Mouse (Mus musculus): Measurements from ENCODE around the gene Etv6. TPM values are rescaled to one million over a fixed set of nuclear protein-coding genes. Genes with fewer than 3 reads are reported as not detected.
A peak's percentile ranks its signal among the peaks of the same experiment; 100 is the strongest.

The Etv6 gene
- total RNA-seq, 2 experiments from 2014 or later: 67.1 to 124 TPM

DNA sequence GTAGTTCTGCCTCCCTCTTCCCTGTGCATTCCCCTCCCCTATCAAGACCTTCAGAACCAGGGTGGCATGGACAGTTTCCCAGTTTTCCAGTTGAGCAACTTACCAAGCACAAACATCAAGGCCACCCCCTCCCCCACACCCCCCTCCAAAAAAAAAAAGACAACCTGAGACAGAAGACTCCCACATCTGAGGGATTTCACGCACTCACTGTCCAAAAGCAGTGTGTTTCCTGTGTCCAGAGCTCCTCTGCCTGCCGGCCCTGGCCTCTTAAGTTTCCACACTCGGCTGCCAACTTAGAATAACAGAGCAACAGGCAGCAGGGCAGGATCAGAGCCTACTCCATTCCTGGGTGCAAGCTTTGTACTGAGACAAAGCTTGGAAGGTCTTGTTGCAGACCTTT is 207.6 kb downstream of the Etv6 start:
- peak; percentile 10; the same call in 1 of the 2 replicates for ATAC-seq (replicated peaks; ENCODE audit: poor library complexity)

DNA sequence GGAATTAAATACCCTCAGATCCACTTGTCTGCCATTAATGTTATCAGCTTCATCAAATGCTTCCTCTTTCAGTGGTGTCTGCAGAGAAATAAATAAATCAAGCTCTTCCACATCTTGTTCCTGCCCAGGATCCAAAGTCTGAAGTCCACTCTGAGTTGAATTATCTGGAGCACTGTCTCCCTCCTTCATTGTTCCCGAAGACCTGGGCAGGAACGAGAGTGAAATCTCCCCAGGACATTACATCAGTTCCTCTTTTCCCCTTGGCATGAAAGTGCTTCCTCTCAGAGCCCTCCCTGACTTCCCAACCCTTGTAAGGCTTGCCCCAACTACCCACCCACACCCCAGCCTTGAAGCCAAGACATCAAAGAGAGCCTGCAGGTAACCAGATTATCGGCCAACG is 208.0 kb downstream of the Etv6 start:
- ATAC-seq (replicated peaks; ENCODE audit: poor library complexity): peak; percentile 68

DNA sequence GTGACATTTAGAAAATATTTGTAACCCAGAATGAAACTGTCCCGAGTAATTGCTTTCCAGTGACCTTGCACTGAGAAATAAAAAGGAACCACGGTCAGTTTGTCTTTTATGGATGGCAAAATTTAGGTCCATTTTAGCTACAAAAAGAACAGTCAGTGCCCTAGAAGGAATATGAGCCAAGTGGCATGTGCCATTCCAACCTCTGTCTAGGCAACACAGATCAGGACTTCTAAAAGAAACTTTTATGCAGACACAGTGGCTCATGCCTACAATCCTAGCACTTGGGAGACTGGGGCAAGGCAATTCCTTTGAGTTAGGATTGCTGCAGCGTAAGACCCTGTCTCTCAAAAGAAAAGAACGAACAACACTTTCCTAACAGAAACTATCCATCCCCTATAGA is 208.6 kb downstream of the Etv6 start:
- ATAC-seq (replicated peaks; ENCODE audit: poor library complexity): no peak

DNA sequence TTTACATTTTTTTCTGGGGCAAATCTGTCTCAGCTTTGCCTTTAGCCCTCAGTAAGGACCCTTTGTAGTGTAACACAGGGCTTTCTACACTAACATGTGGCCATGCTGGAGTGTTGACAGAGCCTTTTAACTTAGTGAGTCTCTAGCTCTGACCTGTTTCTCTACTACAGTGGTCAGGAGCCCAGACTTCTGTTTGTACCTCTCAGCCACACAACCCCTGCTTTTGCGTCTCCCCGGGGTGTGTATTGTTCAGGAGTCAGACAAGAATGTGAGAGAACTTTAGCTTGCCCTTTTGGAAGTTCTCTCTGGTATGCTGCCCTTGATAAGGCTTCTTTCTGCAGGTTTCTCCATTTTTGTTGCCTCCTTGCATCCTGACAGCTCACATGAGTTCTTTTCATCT is 210.6 kb downstream of the Etv6 start:
- ATAC-seq (replicated peaks; ENCODE audit: poor library complexity): no peak

DNA sequence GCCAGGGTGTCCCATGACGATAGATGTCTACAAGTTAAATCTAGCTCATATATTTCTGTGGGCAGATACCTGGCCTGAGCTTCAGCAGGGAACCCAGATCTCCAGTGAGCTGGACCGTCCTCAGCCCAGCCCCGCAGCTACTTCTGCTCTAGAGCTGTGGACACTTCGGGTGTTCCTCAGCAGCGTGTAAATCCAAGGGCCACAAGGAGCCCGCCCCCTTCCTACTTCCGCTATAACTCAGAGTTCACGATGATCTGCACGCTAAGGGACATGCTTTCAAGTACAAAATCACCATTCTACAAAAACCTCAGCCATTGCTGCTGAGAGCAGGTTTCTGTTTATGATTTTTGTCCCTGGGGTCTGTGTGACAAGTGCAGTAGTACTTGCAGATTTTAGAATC is 211.8 kb downstream of the Etv6 start:
- ATAC-seq (replicated peaks; ENCODE audit: poor library complexity): peak; percentile 71

DNA sequence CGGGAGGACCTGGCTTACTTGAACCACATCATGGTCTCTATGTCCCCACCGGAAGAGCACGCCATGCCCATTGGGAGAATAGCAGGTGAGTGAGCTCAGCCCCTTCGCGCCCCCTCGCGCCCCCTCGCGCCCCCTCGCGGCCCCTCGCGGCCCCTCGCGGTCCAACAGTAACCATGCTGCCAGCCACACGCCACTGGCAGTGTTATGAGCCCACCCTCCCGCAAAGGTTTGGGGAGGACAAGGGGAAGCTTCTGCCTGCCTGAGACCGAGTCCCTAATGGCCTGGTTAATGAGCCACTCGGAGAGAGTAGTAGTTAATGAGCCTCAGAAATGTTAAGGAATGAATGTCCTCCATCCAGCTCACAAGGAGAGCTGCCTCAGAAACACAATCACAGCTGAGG is 213.2 kb downstream of the Etv6 start:
- ATAC-seq (replicated peaks; ENCODE audit: poor library complexity): no peak

DNA sequence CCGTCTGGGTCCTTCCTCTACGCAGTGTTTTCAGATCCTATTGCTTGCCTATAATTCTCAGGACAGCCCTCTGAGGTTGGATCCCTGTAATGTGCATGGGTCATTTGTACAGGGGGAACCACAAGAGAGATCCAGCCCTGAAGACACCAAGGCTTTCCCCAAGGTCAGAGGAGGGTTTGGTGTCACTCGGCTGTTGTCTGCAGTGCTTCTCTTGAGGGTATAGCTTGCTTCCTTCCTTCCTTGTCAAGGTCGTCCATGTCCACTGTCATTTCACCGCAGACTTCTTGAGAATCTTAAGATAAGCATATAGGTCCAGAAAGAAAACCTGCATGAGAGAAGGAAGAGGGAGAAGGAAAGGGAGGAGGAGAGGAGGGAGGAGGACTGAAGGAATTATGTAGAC is 215.3 kb downstream of the Etv6 start:
- no peak for ATAC-seq (replicated peaks; ENCODE audit: poor library complexity)

DNA sequence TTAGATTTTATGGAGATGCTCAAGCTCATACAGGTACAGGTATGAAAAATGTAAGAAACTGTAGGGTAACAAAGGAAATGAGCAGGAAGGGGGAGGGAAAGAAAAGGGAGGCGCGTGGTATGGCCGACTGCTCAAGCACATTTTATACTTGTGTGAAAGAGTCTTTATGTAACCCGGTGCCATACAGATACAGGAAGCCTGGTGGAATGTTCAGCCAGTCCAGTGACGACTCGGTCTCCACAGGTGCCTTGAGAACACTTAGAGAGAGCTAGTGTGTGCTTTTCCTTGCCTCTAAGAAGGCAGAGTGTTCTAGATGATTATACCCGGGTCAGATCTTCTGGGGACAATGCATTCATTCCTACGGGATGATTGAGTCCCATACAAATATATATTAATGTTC is 215.9 kb downstream of the Etv6 start:
- no peak for ATAC-seq (replicated peaks; ENCODE audit: poor library complexity)

DNA sequence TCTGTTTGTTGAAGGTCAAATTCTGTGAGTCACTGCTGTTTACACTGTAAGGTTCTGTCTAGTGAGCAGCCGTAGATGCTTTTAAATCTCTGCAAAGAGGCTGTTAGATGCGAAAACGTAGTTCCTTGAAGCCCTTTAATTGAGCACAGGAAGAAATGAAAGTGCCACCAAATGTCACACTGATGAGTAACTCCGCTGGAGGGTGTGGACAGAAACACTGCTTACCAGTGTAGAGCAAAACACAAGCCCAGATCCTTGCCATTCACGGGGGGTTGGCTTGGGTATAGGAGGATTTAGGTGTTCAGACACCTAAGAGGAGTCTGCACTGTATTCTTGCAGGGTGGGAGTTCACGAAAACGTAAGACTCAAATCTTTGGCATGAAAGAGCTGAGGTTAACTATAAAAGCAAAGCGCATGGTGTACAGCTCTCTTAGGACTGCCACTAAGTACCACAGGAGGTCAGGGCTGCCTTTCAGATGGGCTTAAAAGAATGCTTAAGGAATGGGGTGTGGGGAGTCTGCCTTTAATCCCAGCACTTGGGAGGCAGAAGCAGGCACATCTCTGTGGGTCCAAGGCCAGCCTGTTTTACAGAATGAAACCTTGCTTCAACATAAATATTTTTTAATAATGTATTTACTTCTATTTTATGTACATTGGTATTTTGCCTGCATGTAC is 216.7 kb downstream of the Etv6 start:
- no peak for ATAC-seq (replicated peaks; ENCODE audit: poor library complexity)

DNA sequence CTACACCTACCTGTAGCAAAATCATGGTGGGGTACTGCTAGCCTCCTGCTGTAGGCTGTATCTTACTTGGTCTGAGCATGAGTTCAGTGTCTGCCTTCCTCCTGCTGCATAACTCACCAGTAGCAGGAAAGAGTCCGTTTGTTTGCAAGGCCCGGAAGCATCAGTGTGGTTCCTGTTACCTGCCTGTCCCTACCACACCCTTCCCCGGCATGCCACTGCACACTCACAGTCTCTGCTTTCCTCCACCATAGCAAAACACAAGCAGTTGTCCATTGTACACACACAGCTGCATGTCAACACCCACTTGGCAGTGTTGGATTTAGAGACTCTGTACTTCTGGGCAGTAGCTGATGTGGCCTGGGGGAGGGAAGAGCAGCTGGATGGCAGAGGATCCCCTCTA is 220.9 kb downstream of the Etv6 start:
- ATAC-seq (replicated peaks; ENCODE audit: poor library complexity): no peak

DNA sequence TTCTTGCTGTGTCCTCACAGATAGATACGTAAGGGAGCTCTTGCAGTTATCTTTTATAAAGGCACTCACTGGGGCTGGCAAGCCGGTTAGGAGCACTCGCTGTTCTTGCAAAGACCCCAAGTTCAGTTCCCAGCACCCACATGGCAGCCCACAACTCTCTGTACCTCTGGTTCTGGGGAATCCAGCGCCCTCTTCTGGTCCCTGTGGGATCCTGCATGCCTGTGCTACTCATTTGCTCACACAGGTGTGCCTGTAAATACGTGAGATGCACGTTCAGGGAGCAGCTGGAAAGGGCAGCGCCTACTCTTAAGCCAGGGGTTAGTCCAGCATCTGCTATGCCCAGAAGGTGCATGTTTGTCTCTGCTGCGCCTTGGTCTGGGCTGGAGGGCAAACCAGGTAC is 224.4 kb downstream of the Etv6 start:
- no peak for ATAC-seq (replicated peaks; ENCODE audit: poor library complexity)

DNA sequence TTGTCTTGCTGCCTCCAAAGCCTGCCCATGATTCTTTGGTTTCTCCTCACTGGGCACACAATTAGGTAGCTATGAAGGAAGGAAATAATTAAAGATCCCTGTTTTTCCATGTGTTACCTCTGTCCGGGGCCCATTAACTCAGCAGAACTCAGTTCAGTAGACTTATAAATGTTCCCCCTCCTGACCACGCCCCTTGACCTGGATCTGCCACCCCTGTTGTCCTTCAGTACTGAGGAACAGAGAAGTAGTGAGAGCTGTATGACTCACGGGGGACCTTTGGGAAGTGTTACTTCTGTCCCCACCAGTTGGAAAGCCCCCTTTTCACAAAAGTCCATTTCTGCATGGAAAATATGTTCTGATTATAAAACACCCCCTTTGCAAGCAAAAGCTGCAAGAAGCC is 226.4 kb downstream of the Etv6 start:
- peak; percentile 47 for ATAC-seq (replicated peaks; ENCODE audit: poor library complexity)

DNA sequence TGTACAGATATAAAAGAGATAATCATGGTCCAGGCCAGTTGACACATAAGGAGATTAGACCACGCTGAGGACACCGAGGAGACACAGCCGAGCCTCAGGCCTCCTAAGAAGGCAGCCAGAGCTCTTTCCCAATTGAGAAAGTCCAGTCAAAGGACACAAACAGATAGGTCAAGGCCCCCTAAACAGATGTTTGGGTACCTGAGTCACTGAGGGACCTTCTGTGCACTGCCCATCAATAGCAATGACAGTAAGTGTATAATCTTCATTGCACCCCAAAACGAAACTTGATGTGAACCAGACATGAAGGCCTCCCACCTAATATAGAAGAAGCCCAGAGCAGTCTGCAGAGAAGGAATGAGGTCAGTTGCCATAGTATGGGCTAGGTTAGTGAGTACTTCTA is 226.9 kb downstream of the Etv6 start:
- ATAC-seq (replicated peaks; ENCODE audit: poor library complexity): no peak

DNA sequence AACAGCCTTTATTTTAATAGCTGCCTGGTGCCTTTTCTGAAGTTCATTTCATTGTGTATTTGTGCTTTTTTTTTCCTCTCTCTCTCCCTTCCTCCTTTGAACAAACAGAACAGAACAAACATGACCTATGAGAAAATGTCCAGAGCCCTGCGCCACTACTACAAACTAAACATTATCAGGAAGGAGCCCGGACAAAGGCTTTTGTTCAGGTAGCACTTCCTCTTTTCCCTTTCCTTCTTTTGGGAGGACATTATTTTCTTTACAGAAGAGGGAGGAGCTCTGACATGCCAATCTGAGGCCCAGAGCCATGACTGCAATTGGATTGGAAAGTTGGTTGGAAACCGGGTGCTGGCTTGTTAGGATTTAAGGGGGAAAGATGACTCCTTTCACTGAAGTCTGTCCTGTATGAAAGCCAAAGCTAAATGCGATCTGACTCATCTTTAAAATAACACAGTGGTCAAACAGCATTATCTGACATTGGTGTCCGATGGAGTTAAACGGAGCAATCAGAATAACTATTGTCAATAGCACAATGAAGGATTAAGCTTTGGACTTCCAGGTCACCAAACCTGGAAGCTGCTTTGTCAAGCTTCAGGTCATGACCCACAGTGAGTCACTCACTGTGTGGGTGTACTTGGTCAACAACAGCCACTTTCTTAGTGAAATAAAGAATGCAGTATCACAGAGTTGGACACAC is 227.6 kb downstream of the Etv6 start:
- ATAC-seq (replicated peaks; ENCODE audit: poor library complexity): no peak; the same call in 1 of the 2 replicates

DNA sequence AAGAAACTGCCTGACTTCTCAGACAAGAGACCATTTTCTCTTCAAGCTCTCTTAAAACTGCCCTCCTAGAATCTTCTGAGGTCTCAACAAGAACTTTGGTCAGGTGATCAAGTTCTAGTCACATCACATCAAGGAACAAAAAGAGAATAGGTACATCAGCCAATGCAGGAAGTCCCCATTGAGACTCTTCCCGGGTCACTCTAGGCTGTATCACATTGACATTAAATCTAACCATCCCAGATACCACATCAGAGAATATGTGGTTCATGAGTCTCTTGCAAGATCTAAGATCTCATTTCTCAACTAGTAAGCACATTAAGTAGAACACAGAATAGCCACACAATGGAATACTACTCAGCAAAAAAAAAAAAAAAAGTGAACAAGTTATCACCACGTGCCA is 238.4 kb downstream of the Etv6 start:
- no peak for ATAC-seq (replicated peaks; ENCODE audit: poor library complexity)

DNA sequence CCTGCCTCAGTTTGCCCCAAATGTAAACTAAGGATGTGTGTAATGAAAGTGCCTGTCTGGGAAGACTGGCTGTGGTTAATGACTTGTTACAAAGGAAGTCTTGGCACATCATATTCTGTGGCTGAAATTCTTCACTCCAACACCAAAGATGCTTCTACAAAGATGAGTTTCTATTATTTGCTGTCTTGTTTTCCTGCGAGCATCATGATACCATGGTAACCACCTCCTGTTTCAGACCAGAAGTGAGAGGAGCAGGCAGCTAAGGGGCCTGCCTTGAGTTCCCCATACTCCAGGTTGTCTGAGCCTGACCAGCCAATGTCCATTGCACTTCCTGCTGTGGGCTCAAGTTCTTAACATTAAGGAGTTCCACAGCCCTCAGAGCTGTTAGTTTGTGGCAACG is 241.5 kb downstream of the Etv6 start:
- ATAC-seq (replicated peaks; ENCODE audit: poor library complexity): peak; percentile 56

DNA sequence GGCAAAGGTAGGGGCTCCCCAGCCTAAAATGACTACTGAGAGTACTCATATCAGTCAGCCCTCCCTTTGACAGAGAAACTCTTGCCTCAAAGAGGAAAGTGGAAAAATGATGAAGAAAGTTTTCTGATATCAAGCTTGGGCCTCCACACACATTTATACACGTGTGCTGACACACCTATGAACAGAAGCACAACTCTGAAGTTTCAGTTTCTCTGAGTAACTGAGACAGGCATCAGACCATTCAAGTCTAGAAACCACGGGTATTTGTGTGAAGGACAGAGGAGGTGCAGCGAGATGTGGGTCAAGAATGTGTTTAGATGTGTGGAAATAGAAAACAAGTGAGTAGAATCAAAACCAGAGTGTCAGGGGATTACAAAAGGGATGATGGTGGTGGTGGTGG is 246.6 kb downstream of the Etv6 start:
- no peak for ATAC-seq (replicated peaks; ENCODE audit: poor library complexity)

DNA sequence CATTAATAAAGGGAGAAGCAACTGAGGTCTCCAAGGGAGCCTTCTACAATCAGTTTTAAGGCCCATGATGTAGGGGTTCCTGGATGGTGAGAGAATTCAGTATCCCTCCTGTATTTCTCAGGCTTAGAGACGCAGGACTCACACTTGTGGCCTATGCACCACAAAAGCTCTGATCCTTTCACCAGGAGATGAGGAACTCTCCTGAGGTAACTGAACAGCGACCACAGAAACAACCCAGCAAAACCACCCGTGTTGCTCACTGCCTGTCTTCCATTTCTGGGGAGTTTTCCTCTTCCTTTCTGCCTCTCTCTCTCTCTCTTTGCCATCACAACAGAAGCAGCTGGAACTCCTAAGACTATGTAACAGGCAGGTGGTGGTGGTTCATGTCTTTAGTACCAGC is 256.3 kb downstream of the Etv6 start:
- peak; percentile 80 for ATAC-seq (replicated peaks; ENCODE audit: poor library complexity)

DNA sequence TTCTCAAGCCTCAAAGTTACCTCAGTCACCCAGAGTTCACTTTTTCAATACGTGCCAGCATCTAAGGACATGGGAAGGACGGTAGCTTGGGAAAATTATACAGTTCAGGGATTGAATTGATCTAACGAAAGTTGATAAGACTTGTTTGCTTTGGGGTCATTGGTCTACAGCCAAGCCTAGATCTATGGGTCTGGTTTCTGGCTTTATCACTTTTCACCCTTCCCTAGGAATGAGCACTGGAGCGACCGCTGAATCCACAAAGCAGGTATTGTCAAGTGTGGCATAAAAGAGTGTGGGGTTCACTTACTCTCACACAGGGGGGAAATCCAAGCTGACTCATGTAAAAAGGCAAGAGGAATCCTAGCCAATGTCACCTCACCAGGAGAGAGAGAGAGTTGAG is 256.9 kb downstream of the Etv6 start:
- ATAC-seq (replicated peaks; ENCODE audit: poor library complexity): no peak

DNA sequence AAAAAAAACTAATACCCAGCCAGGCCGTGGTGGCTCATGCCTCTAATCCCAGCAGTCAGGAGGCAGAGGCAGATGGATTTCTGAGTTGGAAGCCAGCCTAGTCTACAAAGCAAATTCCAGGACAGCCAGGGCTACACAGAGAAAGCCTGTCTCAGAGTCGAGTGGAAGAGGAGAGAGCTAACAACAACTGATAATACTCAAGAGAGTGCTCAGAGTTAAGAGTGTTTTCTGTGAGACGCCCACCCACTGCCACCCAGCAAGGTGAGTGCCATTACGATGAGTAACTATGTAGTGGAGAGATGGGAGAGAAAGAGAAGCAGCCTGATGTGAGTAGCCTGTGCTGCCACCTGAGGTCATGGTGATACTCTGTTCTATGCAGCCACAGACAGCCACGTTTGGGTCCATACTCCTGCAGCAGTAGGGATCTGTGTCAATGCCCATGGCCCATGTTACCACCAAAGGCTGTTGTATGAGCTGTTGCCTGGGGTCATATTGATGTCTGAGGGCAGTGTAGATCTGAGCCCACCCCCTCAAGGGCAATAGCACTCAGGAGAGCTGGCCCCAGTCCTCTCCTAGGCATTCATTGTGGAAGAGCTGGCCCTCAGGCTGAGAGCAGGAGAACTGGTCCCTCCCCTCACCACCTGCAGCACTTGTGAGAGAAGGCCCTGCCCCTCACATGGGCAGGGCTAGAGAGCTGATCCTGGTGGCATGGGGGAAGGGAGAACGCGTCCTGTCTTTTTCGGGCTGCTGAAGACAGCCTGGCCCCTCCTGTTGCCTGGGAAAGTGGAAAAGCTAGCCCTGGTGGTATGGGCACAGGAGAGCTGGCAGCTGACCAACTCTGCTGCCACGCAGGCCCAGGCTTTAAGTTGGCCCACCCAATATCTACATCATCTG is 258.4 kb downstream of the Etv6 start:
- ATAC-seq (replicated peaks; ENCODE audit: poor library complexity): no peak

DNA sequence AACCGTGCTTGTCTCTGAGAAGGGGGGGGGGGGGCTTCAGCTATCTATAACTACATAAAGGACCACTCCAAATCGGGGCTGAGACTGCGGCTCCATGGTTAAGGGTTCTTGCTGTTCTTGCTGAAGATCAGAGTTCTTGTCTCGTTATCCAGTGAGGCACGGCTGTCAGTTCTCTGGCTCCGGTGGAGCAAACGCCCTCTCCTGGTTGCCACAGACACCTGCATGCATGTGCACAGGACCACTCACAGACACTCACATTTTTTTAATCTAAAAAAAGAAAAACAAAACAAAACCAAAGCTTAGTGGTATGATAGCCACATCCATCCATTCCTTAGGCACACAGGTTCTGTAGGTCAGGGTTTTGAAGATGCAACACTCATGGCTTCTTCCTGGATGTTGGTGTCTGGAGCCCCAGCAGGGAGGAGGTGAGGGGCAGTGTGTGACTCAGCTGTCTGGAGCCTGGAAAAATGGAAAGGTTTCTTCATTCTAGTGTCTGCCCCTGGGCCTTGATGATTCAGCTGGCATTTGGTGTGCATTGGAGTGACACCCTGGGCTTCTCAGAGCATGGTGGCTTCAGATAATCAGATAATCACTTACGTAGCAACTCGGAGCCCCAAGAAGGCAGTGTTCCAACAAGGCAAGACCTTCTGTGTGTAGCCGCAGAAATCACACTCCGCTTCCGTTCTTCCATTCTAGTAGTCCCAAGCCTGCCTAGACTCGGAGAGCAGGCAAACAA is 262.6 kb downstream of the Etv6 start:
- ATAC-seq (replicated peaks; ENCODE audit: poor library complexity): 0 out of 2 replicates have a peak, but pooled peaks have one; percentile 17
